Mouse (Mus musculus): ENCODE measurements around the gene Zbtb9. TPM values are rescaled to one million over a fixed set of nuclear protein-coding genes. Genes with fewer than 3 reads are reported as not detected.

The Zbtb9 gene
- total RNA-seq, 4 experiments from 2014 or later: 13.1 to 15.9 (median 14.7) TPM

DNA sequence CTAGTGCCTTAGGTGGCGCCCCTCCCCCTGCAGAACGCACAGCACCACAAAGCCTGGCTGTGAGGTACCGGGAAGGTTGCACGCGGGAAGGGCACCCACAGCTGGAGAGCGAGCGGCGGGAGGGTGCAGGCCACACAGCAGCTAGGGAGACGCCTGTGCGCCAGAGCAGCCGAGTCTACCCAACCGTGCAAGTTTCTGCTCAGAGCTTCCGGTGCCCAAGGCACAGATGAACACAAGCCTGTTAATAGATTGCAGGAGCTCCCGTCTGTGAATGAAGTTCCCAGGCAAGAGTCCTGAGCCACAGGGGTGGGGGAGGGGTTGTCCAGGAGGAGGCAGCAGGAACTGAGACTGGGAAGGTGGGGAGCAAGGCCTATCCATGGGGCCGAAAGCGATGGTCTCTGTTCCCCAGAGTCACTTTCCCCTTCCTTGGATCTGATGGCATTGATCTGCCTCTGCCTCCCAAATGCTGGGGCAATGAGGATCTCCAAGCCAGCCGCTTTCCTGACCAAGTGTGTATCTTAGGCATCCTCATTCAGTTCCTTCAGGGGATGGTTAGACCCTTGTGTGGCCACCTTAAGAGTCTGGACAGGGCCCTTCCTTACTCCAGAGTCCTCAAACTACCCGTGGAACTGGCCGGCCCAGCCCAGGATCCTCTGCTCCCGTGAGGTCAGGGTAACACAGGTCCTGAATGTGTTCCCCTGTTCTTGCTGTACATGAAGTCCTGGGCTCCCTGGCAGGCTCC lies 67.5 kb downstream of the Zbtb9 start:
- no peak for DNase-seq (ENCODE audit: low spot score in 2 of 2)

- DNase-seq (ENCODE audit: low spot score in 2 of 2): no peak
These were observed 68.2 kb downstream of the Zbtb9 start for GRCm38 (mm10) chr17:27041046-27041786.

- no peak for DNase-seq (ENCODE audit: low spot score in 2 of 2)
These were observed 68.8 kb downstream of the Zbtb9 start for GRCm38 (mm10) chr17:27041787-27042055.

DNA sequence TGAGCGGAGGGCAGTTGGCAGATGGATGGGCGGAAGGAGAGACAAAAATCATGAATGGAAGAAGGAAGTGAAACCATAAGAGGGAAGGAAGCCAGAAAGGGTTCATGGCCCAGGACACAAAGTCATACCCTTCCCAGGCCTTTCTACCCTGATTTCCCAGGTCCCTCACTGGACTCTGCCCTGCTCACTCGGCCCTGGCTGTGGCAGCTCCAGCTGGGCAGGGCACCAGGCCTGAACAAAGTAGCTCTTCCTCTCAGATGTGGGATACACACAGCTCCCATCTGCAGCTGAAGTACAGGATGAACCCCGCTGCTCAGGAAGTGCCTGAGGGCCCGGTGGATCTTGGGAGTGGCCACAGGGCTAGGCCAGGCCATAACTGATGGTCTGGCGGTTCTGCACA lies 69.9 kb downstream of the Zbtb9 start:
- DNase-seq (ENCODE audit: low spot score in 2 of 2): no peak

DNA sequence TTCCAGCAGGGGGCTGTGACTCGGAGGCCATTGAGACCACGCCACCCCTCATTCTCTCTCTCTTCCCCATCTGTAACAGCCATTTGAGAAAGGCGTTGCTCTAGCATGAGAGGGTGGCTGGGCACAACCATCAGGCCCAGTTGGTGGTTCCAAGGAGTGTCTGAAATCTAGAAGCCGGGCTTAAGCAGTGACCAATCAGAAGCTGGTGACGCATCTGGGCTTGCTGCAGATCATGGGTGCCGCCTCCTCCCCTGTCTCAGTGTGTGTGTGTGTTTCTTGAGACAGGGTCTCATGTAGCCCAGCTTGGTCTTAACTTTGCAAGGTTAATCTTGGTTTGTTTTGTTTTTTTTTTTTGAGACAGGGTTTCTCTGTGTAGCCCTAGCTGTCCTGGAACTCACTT lies 72.2 kb downstream of the Zbtb9 start:
- no peak for DNase-seq (ENCODE audit: low spot score in 2 of 2)

GRCm38 (mm10) chr17:27047762-27048444 lies 74.9 kb downstream of the Zbtb9 start:
- DNase-seq (ENCODE audit: low spot score in 2 of 2): no peak

DNA sequence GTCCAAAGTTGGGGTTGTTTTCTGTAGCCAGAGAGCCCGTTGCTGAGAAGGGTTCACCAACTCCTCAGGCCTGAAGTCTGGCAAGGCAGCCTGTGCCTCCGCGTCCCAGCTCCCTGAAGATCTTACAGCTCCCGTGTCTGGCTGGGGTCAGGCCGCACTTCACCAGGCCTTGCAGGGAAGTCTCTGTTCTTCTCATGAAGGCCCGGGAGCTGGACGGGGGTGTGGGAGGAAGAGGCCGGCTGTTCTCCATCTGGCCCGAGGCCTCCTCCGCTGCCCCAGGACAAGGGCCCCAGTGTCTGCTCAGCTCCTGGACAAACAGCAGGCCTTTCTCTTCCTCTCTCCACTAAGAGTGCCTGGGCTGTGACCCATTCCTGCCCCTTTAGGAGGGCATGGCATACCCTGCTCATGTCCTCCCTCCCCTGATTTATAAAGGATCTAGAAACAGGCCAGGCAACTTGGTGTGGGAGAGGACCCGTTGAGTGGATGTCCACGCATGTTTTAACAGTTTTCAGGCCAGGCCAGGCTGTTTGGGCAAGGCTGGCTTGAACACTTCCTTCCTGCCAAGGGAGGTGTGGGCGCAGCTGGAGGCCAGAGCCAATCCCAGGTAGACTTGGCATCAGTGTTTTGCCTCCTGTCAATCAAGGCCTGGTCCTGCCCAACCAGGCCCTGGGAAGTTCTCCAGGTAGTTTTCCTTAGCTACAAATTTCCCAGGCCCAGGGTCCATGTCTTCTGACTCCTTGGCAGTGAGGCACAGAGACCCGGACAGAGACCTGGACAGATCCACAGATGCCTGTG lies 75.7 kb downstream of the Zbtb9 start:
- no peak for DNase-seq (ENCODE audit: low spot score in 2 of 2)

DNA sequence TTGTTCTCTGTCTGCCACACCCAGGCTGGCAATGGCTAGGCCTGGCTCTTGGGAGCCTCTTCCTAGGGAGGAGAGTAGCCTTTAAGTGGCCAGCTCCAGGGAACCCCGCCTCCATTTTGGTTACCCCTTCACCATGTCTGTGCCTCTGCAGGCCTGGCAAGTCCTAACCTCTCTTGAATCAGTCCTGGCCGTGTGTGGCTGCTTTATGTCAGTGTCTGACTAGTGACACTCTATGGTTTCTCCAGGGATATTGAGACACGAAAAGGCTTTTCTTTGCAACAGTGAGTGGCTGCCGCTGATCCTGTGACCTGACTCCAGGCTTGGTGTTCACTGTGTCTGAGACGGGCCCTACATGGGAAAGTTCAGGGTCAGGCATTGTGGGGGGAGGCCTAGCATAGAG lies 77.9 kb downstream of the Zbtb9 start:
- DNase-seq (ENCODE audit: low spot score in 2 of 2): no peak

DNA sequence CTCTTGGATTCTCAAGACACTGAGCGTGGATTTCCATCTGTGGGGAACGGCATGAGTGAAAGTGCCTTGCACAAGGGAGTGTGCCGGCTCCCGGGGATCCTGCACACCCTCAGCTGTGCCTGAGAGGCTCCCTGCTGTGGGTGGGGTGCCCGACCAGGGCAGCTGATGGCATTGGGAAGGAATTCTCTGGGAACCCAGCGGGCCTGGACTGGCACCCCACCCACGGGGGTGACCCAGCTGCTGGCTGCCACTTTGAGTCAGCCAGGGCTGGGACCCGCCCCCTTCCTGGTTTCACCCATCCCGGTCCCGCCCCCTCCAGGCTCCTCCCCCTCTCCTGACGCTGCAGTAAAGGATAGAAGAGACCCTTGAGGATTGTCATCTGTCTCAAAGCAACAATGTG lies 78.5 kb downstream of the Zbtb9 start:
- no peak for DNase-seq (ENCODE audit: low spot score in 2 of 2)

GRCm38 (mm10) chr17:27056170-27056569 lies 83.2 kb downstream of the Zbtb9 start:
- no peak for DNase-seq (ENCODE audit: low spot score in 2 of 2)

DNA sequence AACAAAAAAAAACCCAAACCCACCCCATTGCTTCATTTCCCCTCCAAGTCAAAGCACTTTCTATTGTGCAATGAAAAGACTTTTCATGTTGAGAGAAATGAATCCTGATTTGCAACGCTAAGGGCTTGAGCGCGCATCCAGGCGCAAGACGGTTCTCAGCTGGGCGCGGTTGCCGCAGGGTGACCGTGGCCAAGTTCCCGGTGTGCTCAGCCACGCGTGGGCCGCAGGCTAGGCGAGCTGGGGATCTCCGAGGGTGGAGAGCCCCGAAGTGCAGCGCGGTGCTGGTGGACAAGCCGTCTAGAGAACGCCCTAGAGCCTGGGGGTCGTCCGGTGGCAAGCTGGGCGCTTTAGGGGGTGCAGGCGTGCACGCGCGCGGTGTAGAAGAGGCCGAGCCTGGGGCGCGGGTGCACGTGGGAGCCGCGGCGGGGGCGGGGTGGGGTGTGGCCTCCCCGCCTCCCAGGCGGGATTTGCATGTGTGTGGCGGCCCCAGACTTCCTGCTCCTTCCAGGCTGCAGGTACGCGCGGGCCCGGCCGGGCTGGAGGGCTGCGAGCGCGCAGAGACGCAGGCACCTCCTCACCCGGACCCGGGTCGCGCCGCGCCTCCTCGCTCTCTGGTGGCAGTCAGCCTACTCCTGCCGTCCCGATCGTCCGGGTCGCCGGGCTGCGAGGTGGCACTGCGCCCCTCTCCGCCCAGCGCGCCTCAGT lies 84.0 kb downstream of the Zbtb9 start, which contains the start of gene Itpr3:
Gene Itpr3, plus strand, starts transcription at position 493 of the 705 bp plus-strand sequence.
- DNase-seq (ENCODE audit: low spot score in 2 of 2): no peak

DNA sequence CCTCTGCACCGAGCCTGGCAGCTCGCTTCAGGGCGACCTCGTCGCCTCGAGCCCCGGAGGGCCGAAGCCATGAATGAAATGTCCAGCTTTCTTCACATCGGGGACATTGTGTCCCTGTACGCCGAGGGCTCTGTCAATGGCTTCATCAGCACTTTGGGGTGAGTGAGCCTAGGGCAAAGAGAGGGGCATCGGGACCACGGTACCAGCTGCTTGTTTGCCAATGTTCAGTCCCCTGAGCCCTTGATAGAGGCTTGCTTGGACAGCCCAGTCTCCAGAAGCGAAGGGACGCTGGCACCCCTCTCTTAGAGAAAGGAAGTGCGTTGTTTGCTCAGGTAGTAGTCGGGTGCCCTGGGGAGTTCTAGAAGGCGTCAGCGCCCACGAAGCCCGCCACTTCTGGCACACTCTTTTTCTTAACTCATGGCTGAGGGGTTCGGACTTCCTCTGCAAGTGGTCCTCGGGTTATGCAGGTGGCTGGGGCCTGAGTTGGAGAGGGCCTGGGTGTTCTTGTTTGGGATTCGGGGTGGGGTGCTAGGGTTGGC lies 84.6 kb downstream of the Zbtb9 start:
- DNase-seq (ENCODE audit: low spot score in 2 of 2): no peak

Small RNA genes within 50 kb of the gene (microRNA-seq; reads per million reads assigned to microRNA genes)
- 13.9 to 27.1 reads per million in 2 experiments for gene Mir3083
- gene Mir6968: 4.2 to 7.4 reads per million in 2 experiments

Other genes starting within 250 kb of the Zbtb9 start
- gene Bnip1, start 192.1 kb upstream of the Zbtb9 start, total RNA-seq (2022): 10 to 100 TPM; 31.9 to 35.4 (median 33.2) TPM
- not detected for gene Nkx2-5, start 128.2 kb upstream of the Zbtb9 start, total RNA-seq (2022)
- 1 to 10 TPM; 2.8 to 4.9 (median 3.5) TPM for gene Kifc5b, start 56.1 kb upstream of the Zbtb9 start, total RNA-seq (2022)
- 10 to 100 TPM; 37.2 to 42.2 (median 38.0) TPM for gene Phf1, start 40.1 kb upstream of the Zbtb9 start, total RNA-seq (2022)
- 100 to 1,000 TPM in 2 of 4 experiments, 10 to 100 TPM in 2; 86.5 to 102 (median 97.7) TPM for gene Cuta, start 33.6 kb upstream of the Zbtb9 start, total RNA-seq (2022)
- gene Syngap1, start 31.9 kb upstream of the Zbtb9 start, total RNA-seq (2022): 100 to 1,000 TPM; 329 to 367 (median 348) TPM
- 10 to 100 TPM; 12.8 to 17.7 (median 14.5) TPM for gene Bak1, start 55.8 kb downstream of the Zbtb9 start, total RNA-seq (2022)
- gene Itpr3, start 84.1 kb downstream of the Zbtb9 start, total RNA-seq (2022): 1 to 10 TPM; 3.7 to 5.3 (median 3.8) TPM
- gene Uqcc2, start 160.7 kb downstream of the Zbtb9 start, total RNA-seq (2022): 100 to 1,000 TPM; 226 to 249 (median 237) TPM
- 1 to 10 TPM in 3 of 4 experiments, under 1 TPM in 1; 0.74 to 2.6 (median 1.6) TPM for gene Ip6k3, start 194.6 kb downstream of the Zbtb9 start, total RNA-seq (2022)
- gene Lemd2, start 231.3 kb downstream of the Zbtb9 start, total RNA-seq (2022): 10 to 100 TPM; 39.0 to 44.9 (median 42.9) TPM

All from left cerebral cortex, adult 8-10 months (tissue).